Mouse (Mus musculus) hindbrain, embryonic 11.5 days (tissue): ENCODE measurements around the gene C1qtnf12. TPM values are rescaled to one million over a fixed set of nuclear protein-coding genes. Genes with fewer than 3 reads are reported as not detected.
A peak's percentile ranks its signal among the peaks of the same experiment; 100 is the strongest.

Experiments
- ATAC-seq: fragments of 200-750 bp; cut with Nextera tagmentation; 2 replicates; pipeline ENCODE4 v1.8.0; 2017; ENCODE audit warnings: mild to moderate bottlenecking, moderate TSS enrichment, moderate library complexity; ENCODE audit not compliant: low FRiP score
- DNase-seq: peaks from one replicate; pipeline ENCODE4 v3.0.0-alpha.2; 2015; ENCODE audit warnings: low spot score
- H3K27ac ChIP-seq: fragments of 300-500 bp; sonication (generic); 2 replicates; pipeline ENCODE4 v1.5.1; 2014; ENCODE audit warnings: mild to moderate bottlenecking, low read depth, low read length
- H3K27me3 ChIP-seq: fragments of 300-500 bp; sonication (generic); 2 replicates; pipeline ENCODE4 v1.6.1; 2014; ENCODE audit warnings: mild to moderate bottlenecking, low read length, moderate library complexity, mixed read lengths; ENCODE audit not compliant: control insufficient read depth, insufficient read depth
- H3K36me3 ChIP-seq: fragments of 300-500 bp; sonication (generic); 2 replicates; pipeline ENCODE4 v1.6.1; 2014; ENCODE audit warnings: mild to moderate bottlenecking, low read length, moderate library complexity, mixed read lengths; ENCODE audit not compliant: control insufficient read depth, insufficient read depth
- H3K4me1 ChIP-seq: fragments of 300-500 bp; sonication (generic); replicated peaks from 2 replicates; pipeline ENCODE4 v1.6.1; 2014; ENCODE audit warnings: low read length, mixed read lengths; ENCODE audit not compliant: control insufficient read depth, insufficient read depth
- H3K4me2 ChIP-seq: fragments of 300-500 bp; sonication (generic); replicated peaks from 2 replicates; pipeline ENCODE4 v1.6.1; 2014; ENCODE audit warnings: mild to moderate bottlenecking, low read depth, low read length
- H3K4me3 ChIP-seq: fragments of 300-500 bp; sonication (generic); 2 replicates; pipeline ENCODE4 v1.5.1; 2014; ENCODE audit warnings: low read depth, low read length
- H3K9ac ChIP-seq: fragments of 300-500 bp; sonication (generic); 2 replicates; pipeline ENCODE4 v1.6.1; 2014; ENCODE audit warnings: low read depth, low read length
- H3K9me3 ChIP-seq: fragments of 300-500 bp; sonication (generic); 2 replicates; pipeline ENCODE4 v1.6.1; 2016; ENCODE audit warnings: low read length; ENCODE audit not compliant: control insufficient read depth
- WGBS: fragments of 180-500 bp; shearing (Covaris S2); extraction: QIAGEN DNeasy Blood & Tissue Kit; methylation state at CpG from one replicate; pipeline ENCODE4 v1.1.7; 2014; 5-methylcytosine and 5-hydroxymethylcytosine counted together
- polyA plus RNA-seq: library from polyadenylated mRNA; unstranded; fragments of >200 nt; fragmentation: Nextera tagmentation; extraction: Ambion mirVana; gene quantifications from 2 replicates; pipeline ENCODE4 v1.2.1, GENCODE M21; 2014

Gene C1qtnf12
- 21.0 and 24.0 TPM in 2 replicates for polyA plus RNA-seq

DNA sequence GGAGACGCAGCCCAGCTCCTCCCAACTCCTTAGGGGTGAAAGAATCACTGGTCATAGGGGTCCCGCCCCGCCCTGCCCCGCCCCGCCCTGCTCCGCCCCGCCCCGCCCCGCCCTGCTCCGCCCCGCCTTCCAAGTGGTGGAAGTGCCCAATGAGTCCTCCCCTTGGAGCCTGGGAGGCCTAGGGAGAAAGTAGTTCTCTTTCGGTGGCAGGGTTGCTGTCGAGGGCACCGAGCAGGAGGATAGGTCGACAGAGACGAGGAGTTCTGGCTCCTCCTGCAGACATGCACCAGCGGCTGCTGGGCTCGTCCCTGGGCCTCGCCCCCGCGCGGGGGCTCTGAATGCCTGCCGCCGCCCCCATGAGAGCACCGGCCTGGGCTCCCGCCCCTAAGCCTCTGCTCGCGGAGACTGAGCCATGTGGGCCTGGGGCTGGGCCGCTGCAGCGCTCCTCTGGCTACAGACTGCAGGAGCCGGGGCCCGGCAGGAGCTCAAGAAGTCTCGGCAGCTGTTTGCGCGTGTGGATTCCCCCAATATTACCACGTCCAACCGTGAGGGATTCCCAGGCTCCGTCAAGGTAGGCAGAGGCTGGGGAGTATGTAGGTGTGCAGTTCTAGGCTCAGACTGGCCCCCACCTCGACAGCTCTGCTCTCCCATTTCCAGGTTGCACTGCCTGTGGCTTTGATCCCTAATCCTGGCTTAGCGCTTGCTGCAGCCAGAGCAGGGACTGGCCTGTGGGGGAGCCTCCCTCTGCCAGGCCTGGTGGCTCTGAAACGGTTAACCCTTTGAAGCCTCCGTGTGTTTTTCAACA, at the start of gene C1qtnf12:
TSS of gene C1qtnf12 (plus strand) at position 152 of the 805 bp plus-strand sequence.
- WGBS: 1% methylated on average over 30 of the region's 42 CpGs
- H3K4me2 ChIP-seq: peak within 1 kb of the TSS; percentile 90
- DNase-seq: peak; percentile 53

DNA sequence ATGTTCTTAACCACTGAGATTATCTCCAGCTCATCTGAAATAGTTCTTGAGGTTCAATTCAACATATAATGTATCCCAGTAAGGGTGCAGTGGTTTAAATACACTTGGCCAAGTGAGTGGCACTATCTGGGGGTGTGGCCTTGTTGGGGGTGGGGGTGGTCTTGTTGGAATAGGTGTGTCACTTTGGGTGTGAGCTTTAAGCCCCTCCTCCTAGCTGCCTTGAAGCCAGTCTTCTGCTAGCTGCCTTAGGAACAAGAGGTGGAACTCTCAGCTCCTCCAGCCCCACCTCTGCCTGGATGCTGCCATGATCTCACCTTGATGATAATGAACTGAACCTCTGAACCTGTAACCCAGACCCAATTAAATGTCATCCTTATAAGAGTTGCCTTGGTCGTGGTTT, 30.1 kb upstream of the C1qtnf12 start:
- no peak overlapping the region for H3K9ac ChIP-seq
- no peaks in the 10 kb centered on the region for H3K9me3 ChIP-seq
- 54% methylated on average over 1 of the region's 1 CpGs for WGBS
- no peak overlapping the region for H3K27ac ChIP-seq
- H3K36me3 ChIP-seq: no peaks in the 10 kb centered on the region
- no peak overlapping the region for H3K4me2 ChIP-seq
- DNase-seq (no peak), ATAC-seq (no peak)
- H3K27me3 ChIP-seq: no peaks in the 10 kb centered on the region
- H3K4me1 ChIP-seq: no peaks in the 10 kb centered on the region
- H3K4me3 ChIP-seq: no peak overlapping the region

More for the DNA sequence above, at the start of gene C1qtnf12:
- H3K4me3 ChIP-seq: peak within 1 kb of the TSS; percentile 41
- H3K4me1 ChIP-seq: peaks cover 2% of the 10 kb centered on the region; the same call in 1 of the 2 replicates
- no peaks in the 10 kb centered on the region for H3K36me3 ChIP-seq
- peak; percentile 79 for ATAC-seq
- no peaks in the 10 kb centered on the region for H3K27me3 ChIP-seq
- 0 out of 2 replicates have a peak within 1 kb of the TSS, but pooled peaks have one; percentile 10 for H3K27ac ChIP-seq
- H3K9me3 ChIP-seq: no peaks in the 10 kb centered on the region
- peak within 1 kb of the TSS; percentile 71 for H3K9ac ChIP-seq

DNA sequence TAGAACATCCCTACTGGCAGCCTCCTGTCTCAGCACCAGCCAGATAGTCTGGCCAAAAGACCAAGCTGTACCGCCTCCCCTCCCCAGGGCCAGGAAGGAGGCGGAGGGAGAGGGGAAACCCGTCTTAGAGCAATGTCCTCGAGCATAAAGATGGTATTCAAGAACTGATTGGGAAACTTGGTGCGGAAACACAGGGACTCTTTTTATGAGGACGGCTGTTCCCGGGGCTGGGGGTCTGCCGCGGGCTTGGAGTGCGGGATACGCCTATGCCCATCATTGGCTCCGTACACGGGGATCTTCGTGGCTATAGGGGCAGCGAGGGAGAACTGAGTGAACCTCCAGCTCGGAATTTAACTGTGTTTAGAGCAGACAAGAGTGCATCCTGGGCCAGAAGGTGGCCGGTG, 19.1 kb upstream of the C1qtnf12 start:
- no peaks in the 10 kb centered on the region for H3K9me3 ChIP-seq
- H3K4me2 ChIP-seq: peak overlapping the region; percentile 89
- peak; percentile 63 for ATAC-seq
- peak overlapping the region; percentile 70 for H3K27ac ChIP-seq
- peaks cover 4% of the 10 kb centered on the region; the same call in 1 of the 2 replicates for H3K4me1 ChIP-seq
- no peak for DNase-seq
- H3K4me3 ChIP-seq: peak overlapping the region; percentile 99
- H3K36me3 ChIP-seq: no peaks in the 10 kb centered on the region; the same call in 1 of the 2 replicates
- no peaks in the 10 kb centered on the region for H3K27me3 ChIP-seq
- peak overlapping the region; percentile 91 for H3K9ac ChIP-seq
- WGBS: 2% methylated on average over 16 of the region's 17 CpGs

DNA sequence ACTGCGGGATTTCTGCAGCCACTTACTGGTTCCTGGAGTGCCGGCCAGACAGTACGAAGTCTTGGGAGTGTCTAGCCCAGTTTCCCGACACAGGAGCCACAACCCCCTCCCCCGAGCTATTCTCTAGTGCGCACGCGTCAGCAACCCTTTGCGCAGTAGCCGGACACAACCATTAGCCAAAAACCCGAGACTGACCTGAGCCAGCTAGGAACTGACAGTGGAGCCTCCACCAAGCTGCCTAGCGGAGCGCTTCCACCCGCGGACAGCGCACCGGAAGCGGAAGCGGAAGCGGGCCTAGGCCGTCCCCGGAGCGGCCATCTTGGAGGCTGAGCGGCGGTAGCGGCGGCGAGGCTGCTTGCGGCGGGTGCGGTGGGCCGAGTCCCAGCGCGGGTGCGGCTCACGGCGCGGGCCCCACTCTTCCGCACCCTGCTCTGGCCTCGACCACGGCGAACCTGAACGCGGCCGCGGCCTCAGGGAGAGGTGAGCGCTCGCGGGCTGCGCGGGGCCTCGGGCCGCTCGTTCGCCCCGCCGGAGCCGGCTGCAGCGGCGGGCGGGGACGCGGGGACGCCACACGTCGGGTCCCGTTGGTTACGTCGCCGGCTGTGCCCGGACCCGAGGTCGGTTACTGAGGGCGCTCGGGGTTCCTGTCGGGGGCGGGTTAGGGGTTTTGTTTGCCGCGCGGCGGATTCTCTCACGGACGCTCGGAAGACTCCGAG, 18.4 kb upstream of the C1qtnf12 start, which contains the start of gene Ube2j2:
TSS of gene Ube2j2 (plus strand) at position 298 of the 716 bp plus-strand sequence.
- Histone ChIP-seq H3K4me2 (peak within 1 kb of the TSS; percentile 89), H3K4me3 (peak within 1 kb of the TSS; percentile 99), H3K27ac (peak within 1 kb of the TSS; percentile 78), H3K9ac (peak within 1 kb of the TSS; percentile 91), H3K4me1 (peaks cover 4% of the 10 kb centered on the region; the same call in 1 of the 2 replicates), H3K9me3 (no peaks in the 10 kb centered on the region), H3K36me3 (no peaks in the 10 kb centered on the region; the same call in 1 of the 2 replicates), H3K27me3 (no peaks in the 10 kb centered on the region)
- ATAC-seq (peak; percentile 98), DNase-seq (peak; percentile 97)
- WGBS: under 1% methylated on average over 60 of the region's 85 CpGs

DNA sequence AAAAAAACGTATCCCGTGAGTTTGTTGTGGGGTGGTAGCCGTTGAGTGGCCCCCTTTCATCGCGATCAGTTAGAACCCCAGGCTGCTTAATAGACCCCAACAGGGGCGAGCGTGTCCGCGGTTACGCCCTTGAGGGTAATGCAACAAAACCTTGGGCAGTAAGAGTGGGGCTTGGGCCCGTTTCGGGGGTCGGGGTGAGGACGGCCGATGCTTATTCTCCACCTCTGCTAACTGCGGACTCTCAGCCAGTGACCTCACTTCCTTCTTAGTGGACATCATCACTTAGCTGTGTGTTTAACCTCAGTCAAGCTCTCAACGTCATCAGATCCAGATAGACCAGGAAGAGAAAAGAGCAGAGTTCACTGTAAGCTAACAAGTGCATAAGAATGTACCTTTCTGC, 17.8 kb upstream of the C1qtnf12 start:
- Histone ChIP-seq H3K27me3 (no peaks in the 10 kb centered on the region), H3K9ac (peak overlapping the region; percentile 91), H3K4me1 (peaks cover 4% of the 10 kb centered on the region; the same call in 1 of the 2 replicates), H3K27ac (no peak overlapping the region), H3K4me3 (peak overlapping the region; percentile 99), H3K36me3 (no peaks in the 10 kb centered on the region; the same call in none of the 2 replicates), H3K4me2 (peak overlapping the region; percentile 84), H3K9me3 (no peaks in the 10 kb centered on the region)
- peak; percentile 30 for DNase-seq
- WGBS: 0% methylated on average over 17 of the region's 17 CpGs
- peak; percentile 24; the same call in 1 of the 2 replicates for ATAC-seq

DNA sequence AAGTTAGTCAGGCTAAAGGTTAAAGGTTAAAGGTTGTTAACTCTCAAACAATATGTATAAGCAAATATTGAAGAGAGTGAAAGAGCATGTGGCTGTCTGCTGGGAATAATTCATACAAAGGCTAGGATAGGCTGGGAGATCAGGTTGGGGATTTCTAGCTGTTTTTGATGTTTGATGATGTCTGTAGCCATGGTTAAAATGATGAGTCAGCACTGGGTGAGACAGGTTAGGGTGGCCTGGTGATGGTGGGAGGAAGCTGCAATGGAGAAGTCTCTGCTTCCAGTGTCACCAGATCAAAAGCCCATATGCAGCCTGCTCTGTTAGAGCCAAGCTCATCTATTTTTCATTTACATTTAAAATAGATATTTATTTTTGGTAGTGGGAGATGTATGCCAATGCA, 15.0 kb upstream of the C1qtnf12 start:
- Histone ChIP-seq H3K36me3 (peaks cover 5% of the 10 kb centered on the region), H3K27ac (no peak overlapping the region), H3K4me1 (peaks cover 4% of the 10 kb centered on the region; the same call in 1 of the 2 replicates), H3K4me3 (no peak overlapping the region), H3K9ac (no peak overlapping the region), H3K4me2 (no peak overlapping the region), H3K27me3 (no peaks in the 10 kb centered on the region), H3K9me3 (no peaks in the 10 kb centered on the region)
- ATAC-seq (no peak), DNase-seq (no peak)

DNA sequence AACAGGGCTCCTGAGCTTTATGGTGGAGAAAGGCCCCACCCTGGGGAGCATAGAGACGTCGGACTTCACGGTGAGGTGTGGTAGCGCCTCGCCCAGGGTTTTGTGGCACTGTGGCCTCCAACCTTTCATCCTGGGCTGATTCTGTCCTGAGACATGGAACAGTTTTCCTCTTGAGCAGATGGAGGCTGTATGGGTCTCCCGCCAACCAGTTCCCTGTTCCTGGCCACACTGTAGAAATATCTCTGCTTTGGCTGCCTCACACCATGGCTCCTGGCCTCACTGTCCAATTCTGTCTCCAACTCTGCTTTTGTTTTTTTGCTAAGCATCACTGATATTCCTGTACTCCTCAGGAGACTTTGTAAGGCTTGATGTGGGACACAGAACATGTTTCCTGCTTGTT, 6.6 kb upstream of the C1qtnf12 start:
- Histone ChIP-seq H3K9me3 (no peaks in the 10 kb centered on the region), H3K4me1 (no peaks in the 10 kb centered on the region), H3K4me3 (no peak overlapping the region), H3K9ac (no peak overlapping the region), H3K36me3 (peaks cover 5% of the 10 kb centered on the region; the same call in 1 of the 2 replicates), H3K27me3 (no peaks in the 10 kb centered on the region), H3K4me2 (no peak overlapping the region), H3K27ac (no peak overlapping the region)
- ATAC-seq (no peak), DNase-seq (no peak)
- 95% methylated on average over 6 of the region's 6 CpGs for WGBS

DNA sequence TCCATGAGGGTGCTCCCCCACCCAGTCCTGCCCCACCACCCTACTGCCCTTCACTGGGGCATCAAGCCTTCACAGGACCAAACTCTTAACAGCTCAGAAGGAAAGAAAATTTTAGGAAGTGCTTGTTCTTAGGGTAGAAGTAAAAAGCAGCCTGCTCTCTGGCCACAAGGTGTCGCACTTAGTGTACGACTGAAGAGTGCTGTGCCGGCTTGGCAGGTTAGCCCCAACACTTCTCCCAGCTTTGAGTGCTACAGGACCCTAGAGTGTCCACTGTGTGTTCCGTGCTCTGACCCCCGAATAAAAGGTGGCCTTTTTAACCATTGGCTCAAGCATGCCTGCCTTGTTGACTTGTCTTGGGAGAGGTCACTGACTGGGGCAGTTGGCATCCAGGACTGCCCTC, 2.8 kb upstream of the C1qtnf12 start:
- DNase-seq: peak; percentile 87
- Histone ChIP-seq H3K9me3 (no peaks in the 10 kb centered on the region), H3K27ac (no peak overlapping the region), H3K4me2 (no peak overlapping the region), H3K9ac (no peak overlapping the region), H3K4me1 (peaks cover 2% of the 10 kb centered on the region; the same call in 1 of the 2 replicates), H3K27me3 (no peaks in the 10 kb centered on the region), H3K36me3 (no peaks in the 10 kb centered on the region), H3K4me3 (no peak overlapping the region)
- 11% methylated on average over 5 of the region's 5 CpGs for WGBS
- ATAC-seq: 0 out of 2 replicates have a peak, but pooled peaks have one; percentile 49
